Mouse (Mus musculus) splenic B cell, adult 2 months (primary cell): Measurements from ENCODE around the gene Tsfm.

Source experiments
- DNase-seq: peaks from one replicate; pipeline ENCODE4 v3.0.0-alpha.2; 2011; ENCODE audit warnings: low read depth, low spot score
- H3K27me3 ChIP-seq: 2 replicates; pipeline ENCODE4 v1.6.1; 2012; ENCODE audit warnings: mild to moderate bottlenecking, low read length, moderate library complexity, mixed read lengths; ENCODE audit not compliant: control insufficient read depth, poor library complexity, insufficient read depth, severe bottlenecking
- H3K36me3 ChIP-seq: 2 replicates; pipeline ENCODE4 v1.6.1; 2012; ENCODE audit warnings: mild to moderate bottlenecking, low read length, moderate library complexity, mixed read lengths; ENCODE audit not compliant: control insufficient read depth, poor library complexity, insufficient read depth, severe bottlenecking

Tsfm gene

GRCm38 (mm10) chr10:127058708-127059107 lies 28.1 kb upstream of the Tsfm start:
- no peaks in the 10 kb centered on the region for H3K27me3 ChIP-seq
- DNase-seq: no peak

GRCm38 (mm10) chr10:127058161-127058560 lies 27.5 kb upstream of the Tsfm start:
- Histone ChIP-seq H3K36me3 (no peaks in the 10 kb centered on the region), H3K27me3 (no peaks in the 10 kb centered on the region)
- peak; percentile 87 for DNase-seq

More at GRCm38 (mm10) chr10:127058708-127059107, 28.1 kb upstream of the Tsfm start:
- H3K36me3 ChIP-seq: no peaks in the 10 kb centered on the region

GRCm38 (mm10) chr10:127056490-127056889 lies 25.9 kb upstream of the Tsfm start:
- no peak for DNase-seq
- H3K36me3 ChIP-seq: no peaks in the 10 kb centered on the region
- H3K27me3 ChIP-seq: no peaks in the 10 kb centered on the region

DNA sequence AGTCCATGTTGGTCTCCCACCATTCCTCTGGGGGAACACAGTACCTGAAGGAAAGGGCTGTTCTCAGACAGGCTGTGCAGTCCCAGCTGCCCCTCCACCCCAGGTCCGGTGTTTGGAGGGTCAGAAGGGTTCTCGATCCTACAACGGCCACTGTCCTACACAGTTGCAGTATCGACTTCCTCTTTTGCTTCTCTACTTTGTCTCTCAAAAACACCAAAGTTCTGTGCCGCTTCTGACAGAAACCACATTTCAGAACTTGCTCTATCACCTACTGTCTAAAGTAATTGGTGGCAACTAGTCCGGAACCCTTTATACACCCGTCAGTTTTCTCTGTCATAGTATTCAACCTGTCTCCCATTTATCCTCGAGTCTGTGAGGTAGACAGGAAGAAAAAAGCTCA lies 24.8 kb upstream of the Tsfm start:
- Histone ChIP-seq H3K36me3 (no peaks in the 10 kb centered on the region), H3K27me3 (no peaks in the 10 kb centered on the region)
- peak; percentile 56 for DNase-seq

DNA sequence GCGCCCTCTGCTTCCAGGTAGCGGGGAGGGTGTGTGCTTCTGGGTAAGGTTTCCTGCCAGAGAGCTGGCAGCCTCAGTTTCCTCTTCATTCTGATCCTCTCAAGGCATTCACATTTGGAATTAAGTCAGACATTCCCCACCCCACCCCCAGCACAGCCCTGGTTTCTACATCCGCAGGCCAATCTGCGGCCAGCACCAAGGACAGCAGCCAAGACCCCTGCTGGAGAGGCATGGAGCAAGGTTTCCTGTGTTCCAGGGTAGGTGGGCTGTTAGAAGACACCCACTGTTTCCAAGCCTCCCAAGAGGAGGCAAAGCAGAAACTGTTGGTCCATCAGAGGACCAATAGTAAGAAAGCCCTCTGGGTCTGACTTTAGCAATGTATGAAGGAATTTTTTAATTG lies 24.0 kb upstream of the Tsfm start:
- no peak for DNase-seq
- H3K36me3 ChIP-seq: no peaks in the 10 kb centered on the region
- H3K27me3 ChIP-seq: no peaks in the 10 kb centered on the region

GRCm38 (mm10) chr10:127050119-127050474 lies 19.5 kb upstream of the Tsfm start:
- Histone ChIP-seq H3K36me3 (no peaks in the 10 kb centered on the region), H3K27me3 (no peaks in the 10 kb centered on the region; the same call in 1 of the 2 replicates)
- DNase-seq: no peak

- no peaks in the 10 kb centered on the region for H3K36me3 ChIP-seq
- DNase-seq: peak; percentile 41
- H3K27me3 ChIP-seq: no peaks in the 10 kb centered on the region; the same call in 1 of the 2 replicates
Measured at GRCm38 (mm10) chr10:127049395-127050118, 18.9 kb upstream of the Tsfm start.

DNA sequence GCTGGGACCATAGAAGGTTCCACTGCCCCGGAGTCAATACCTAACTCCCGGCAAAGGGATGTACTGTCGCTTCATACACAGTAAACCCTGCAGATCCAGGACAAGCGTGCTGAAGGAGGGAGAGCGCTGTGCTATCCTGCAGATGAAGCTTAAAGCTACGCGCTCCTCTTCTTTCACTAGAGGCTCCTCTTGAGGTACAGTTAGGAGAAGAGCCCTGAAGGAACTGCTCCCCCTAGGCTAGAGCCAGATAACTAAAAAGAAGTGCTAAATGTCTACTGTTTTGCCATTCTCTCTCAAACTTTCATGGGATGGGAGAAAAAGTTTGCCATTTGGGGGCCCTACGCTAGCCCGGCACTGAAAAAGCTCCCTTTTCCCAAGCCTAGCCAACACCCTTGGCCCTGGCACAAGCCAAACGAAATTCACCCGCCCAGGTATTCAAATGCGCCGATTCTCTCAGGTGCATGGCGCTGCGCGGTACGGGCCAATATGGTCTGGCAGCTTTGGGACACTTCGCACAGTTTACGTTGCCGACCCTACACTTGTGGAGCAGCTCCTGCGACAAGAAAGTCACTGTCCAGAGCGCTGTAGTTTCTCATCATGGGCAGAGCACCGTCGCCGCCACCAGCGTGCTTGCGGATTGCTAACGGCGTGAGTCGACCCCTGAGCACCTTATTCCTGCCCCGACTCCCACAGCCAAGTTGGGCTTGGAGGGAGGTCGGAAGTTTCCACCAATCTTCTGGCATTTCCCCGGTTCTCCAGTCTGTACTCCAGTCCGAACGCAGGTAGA lies 18.2 kb upstream of the Tsfm start:
- no peak for DNase-seq
- no peaks in the 10 kb centered on the region for H3K36me3 ChIP-seq
- H3K27me3 ChIP-seq: no peaks in the 10 kb centered on the region; the same call in 1 of the 2 replicates

GRCm38 (mm10) chr10:127047954-127048353 lies 17.3 kb upstream of the Tsfm start, which contains the start of gene Cyp27b1:
TSS of gene Cyp27b1 (plus strand) at chr10:127048250.
- H3K36me3 ChIP-seq: no peaks in the 10 kb centered on the region
- no peak for DNase-seq
- H3K27me3 ChIP-seq: no peaks in the 10 kb centered on the region; the same call in 1 of the 2 replicates

DNA sequence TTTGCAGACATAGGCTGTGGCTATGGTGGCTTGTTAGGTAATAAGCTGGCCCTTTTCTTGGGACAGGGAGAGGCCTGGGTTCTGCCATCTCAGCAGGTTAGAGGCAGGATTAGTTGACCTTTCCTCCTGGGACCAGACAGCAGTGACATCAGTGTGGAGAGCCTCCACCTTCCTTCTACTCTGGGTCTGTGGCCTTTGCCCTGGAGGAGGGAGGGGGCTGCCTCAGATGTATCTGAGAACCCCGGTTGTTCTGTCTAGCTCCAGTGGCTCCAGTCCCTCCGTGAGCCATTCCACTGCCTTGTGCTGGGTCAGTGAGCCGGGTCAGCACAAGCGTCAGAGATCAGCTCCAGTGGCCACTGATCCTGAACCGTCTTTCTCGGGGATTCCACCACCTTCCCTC lies 12.5 kb upstream of the Tsfm start:
- no peaks in the 10 kb centered on the region for H3K36me3 ChIP-seq
- no peaks in the 10 kb centered on the region for H3K27me3 ChIP-seq
- DNase-seq: no peak

GRCm38 (mm10) chr10:127042468-127043115 lies 12.0 kb upstream of the Tsfm start:
- Histone ChIP-seq H3K36me3 (no peaks in the 10 kb centered on the region), H3K27me3 (no peaks in the 10 kb centered on the region)
- no peak for DNase-seq

- no peaks in the 10 kb centered on the region for H3K36me3 ChIP-seq
- DNase-seq: peak; percentile 91
- H3K27me3 ChIP-seq: no peaks in the 10 kb centered on the region
Measured at GRCm38 (mm10) chr10:127041774-127042338, 11.2 kb upstream of the Tsfm start.

GRCm38 (mm10) chr10:127041274-127041766 lies 10.7 kb upstream of the Tsfm start, which contains the start of the genes Mettl1 and Eef1akmt3:
TSS of gene Mettl1 (plus strand) at chr10:127041414.
TSS of gene Eef1akmt3 (minus strand) at chr10:127041513.
- H3K36me3 ChIP-seq: no peaks in the 10 kb centered on the region
- H3K27me3 ChIP-seq: no peaks in the 10 kb centered on the region
- no peak for DNase-seq

- DNase-seq: no peak
Measured at GRCm38 (mm10) chr10:127040569-127041214, 10.1 kb upstream of the Tsfm start.

More at GRCm38 (mm10) chr10:127040569-127041214, 10.1 kb upstream of the Tsfm start:
- Histone ChIP-seq H3K36me3 (no peaks in the 10 kb centered on the region), H3K27me3 (no peaks in the 10 kb centered on the region)
